Mouse (Mus musculus) thymus, postnatal 14 days (tissue): ENCODE measurements around the gene Col23a1.
"Not testable (repeated sequence)": the region's sequence is repeated elsewhere in the genome, so short reads cannot be mapped to it uniquely, and the experiment has no call there.

Experiments
- DNase-seq: peaks from one replicate; pipeline ENCODE4 v3.0.0; 2021

Gene Col23a1

DNA sequence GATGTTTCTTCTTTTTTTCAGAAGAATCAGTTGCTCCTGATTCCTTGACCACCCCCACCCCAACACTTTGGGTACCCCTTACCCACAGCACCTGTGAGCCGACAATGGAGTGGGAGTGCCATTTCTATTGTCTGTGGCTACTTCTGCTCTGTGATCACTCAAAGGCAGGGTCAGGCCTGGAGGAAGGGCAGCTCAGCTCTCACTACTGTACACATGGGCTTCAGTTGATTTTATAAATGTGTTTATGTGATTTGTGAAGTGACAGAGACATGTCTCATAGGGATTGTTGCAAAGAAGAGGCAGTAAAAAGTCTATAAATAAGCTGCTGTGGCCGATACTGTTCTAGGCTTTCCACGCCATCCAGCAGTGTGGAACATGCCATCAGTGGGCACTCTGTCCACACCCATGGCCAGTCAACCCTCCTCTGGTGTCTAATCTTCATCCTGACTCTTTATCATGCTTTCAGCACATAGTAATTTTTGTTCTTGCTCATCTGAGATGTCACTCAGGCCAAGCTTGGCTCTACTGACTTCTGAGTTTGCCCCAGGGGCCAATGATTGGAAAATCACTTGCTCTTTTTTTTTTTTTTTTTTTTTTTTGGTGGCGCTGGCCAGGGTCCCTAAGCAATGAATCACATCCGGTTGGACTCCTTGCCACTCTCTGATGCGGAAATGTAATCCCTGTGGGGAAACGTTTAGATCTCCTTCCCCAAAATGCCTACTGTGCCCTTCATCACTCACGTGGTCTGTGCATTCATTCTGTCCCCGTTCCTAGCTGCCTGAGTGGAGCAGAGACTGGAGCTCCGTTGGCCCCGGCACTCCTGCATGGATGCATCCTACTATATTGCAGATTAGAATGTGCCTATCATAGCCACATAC lies 40.4 kb downstream of the Col23a1 start:
- no peak for DNase-seq

DNA sequence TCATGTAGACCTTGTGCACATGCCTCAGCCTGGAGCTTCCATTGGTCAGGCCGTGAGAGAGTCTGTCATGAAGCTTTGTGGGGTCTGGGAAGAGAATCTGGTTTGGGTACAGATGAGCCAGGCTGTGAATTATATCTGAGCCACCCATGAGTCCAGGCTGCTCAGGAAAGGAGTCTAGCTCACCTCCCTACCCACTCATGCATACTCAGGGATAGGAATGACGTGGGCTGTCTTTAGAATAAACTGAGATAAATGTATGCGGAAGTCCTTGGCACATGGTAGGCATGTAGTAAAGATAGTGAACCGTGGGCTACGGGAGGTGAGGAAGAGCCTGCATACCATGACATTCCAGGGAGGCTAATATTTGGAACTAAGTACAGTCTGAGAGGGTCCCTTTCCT lies 44.3 kb downstream of the Col23a1 start:
- DNase-seq = no peak

DNA sequence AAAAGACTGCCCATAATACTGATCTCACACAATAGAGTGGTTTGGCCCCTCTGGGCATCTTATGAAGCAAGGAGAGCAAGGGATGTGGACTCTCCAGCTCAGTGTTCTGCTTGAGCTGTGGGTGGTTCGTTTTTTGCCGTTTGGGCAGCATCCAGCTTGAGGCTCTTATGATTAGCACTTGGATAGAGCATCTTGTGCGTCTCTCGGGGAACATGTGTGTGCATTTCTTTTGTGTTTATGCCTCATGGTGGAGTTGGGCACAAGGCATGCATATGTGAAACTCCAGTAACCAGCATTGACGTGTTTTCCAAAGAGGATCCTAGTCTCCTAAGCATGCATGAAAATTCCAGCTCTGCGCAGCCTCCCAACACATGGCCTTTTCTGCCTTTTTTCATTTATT lies 47.9 kb downstream of the Col23a1 start:
- DNase-seq = no peak

DNA sequence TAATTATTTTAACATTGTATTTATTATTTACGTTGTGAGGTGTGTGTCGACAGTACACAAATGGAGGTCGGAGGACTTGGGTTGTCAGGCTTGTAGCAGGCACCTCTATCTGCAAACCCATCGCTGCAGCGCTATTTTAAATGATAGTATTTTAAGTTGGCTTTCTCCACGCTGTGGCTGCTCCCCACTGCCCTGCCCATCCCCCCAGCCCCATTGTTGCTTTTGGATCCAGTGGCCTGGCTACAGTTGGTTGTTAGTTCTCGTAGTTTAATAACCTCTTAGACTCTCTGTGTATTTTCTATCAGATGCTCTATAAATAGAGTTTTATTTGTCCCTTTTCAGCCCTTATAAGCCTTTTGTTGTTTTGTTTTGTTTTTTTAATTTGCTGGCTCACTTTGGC lies 48.7 kb downstream of the Col23a1 start:
- no peak for DNase-seq

DNA sequence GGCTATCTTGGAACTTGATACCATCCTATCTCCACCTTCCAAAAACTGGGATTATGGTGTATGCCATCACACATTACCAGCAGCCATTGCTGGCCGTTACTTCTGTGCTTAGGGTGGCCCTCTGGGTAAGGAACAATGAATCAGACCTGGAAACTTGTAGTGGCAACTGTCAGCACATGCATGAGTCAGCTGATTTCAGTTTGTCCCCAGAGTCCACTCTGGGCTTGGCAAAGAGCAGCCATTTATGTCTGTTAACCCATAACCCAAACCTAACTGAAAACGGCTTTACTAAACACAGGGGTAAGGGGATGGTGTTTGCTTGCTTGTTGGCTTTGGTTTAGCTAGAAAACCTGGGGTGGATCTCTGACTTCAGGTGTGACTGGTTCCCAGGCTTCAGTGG lies 51.4 kb downstream of the Col23a1 start:
- DNase-seq = no peak

DNA sequence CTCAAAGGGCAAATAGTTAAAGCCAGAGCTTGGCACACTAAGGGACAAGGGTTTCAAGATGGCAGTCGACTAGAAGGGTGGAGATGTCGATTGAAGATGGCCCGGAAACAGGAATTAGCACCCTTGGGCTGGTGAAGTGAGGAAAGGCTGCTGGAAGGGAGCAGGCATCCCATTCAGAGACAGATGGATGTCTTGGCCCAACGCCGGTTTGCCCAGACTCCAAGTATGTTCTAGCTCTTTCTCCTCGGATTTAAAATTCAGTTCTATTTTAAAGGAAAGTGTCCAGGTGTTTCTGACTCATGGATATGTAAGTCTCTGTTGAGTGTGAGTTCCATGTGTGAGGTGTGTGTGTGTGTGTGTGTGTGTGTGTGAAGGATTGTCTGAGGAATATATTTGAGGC lies 53.1 kb downstream of the Col23a1 start:
- DNase-seq = no peak

DNA sequence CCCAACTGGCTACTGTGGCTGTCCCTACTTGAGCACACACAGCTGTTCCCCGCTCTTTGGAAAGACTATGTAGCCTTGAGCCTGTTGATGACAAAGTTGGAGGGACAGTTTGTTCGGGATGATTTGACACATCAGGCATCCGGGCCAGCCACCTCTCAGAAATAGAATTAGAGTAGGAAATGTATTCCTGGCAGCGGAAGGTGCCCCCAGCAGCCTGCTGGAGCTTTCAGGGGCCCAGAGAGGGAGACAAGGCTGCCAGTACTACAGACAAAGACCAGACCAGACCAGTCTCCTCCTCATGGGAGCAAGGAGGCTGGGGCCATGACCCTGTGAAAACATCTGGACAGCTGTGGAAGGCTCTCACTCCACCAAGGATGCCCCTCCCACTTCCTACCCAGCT lies 53.6 kb downstream of the Col23a1 start:
- DNase-seq = no peak

DNA sequence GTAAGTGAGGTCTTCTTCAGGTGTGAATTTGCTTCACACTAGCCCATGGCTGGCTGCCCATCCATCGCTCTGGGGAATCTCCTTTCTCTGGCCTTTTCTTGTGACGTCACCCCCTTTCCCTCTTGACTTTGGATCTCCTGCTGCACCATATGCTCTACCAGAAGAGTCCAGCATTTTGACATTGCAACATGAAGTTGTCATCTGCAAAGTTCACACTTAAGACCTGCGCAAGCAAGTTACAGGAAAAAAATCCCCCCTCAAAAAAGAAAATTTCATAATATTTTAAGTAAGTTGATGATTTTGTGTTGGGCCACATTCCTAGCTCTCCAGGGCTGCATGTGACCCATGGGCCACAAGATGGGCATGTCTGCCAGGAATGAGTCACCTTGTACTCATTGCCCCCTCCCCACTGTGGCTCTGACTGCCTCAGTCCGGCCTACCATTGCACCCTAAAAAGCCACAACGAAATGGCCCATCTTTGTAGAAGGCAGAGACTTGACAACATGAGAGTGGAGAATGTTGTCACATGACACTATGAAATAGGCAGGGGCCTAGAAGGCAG lies 54.1 kb downstream of the Col23a1 start:
- no peak for DNase-seq

DNA sequence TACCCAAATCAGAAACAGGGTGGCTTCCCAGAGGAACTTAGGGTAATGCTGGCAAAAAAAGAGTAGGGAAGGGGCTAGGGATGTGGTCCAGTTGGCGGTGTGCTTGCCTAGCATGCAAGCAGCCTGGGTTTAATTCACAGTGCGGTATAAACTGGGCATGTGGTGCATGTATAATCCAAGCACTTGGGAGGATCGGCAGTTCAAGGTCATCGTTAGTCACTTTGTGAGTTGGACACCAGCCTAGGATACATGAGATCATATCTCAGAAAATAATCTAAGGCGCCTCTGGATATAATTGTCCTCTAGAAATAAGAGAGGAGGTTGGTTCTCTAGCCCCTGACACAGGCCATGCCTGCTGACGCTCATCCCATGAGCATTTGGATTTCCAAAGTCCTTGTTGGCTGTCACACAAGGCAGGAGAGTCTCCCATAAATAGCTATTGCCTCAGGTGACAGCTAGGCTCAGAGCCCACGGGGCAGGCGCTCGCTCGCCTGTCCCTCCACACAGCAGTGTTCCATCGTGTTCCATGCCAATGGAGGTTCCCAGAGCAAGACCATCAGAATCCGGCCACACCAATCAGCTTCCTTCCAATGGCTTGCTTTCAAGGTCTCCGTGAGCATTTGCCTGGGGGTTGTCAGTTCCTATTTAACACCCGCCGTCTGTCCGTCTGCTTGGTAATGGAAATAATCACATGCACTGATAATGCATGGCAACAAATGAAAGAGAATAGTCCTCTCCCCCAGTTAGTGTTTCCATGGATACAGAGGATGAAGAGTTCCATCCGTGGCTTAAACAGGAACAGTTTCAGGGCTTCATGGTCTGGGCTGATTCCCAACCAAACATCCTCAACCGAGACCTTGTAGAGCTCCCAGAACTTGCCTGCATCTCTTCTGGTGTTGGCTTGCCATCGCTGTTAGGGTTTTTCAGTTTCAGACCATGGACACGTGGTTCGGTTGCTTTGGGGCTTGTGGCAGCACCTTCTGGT lies 56.1 kb downstream of the Col23a1 start:
- DNase-seq = no peak

DNA sequence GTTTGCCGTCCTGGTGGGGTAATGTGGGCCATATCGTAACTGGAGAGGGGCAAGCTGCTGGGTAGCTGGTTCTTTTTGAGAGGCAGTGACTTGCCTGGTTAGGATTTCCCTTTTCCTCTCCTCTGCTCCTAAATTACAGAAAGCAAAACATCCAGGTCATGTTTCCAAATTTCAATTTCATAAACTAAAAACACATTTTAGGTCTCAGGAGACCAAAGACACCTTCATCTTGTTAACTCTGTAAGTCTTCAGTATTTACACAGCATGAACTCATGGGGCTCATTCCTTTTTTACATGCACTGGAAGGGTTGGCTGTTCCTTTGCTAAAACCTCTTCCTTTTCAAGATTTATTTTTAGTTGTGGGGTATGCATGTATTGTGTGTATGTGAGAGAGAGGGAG lies 58.0 kb downstream of the Col23a1 start:
- no peak for DNase-seq

DNA sequence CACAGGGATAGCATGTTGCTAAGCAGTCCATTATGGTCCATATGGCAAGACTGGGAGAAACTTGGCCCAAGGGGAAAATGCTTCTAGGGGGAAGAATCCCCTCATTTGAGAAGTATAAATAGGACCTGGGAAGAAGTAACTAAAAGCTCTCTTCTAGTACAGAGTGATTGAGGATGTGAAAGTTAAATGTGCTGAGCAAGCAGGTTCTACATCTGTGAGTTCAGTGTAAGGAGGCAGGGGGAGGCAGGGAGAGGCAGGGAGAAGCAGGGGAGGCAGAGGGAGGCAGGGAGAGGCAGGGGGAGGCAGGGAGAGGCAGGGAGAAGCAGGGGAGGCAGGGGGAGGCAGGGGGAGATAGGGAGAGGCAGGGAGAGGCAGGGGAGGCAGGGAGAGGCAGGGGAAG lies 59.9 kb downstream of the Col23a1 start:
- no peak for DNase-seq

DNA sequence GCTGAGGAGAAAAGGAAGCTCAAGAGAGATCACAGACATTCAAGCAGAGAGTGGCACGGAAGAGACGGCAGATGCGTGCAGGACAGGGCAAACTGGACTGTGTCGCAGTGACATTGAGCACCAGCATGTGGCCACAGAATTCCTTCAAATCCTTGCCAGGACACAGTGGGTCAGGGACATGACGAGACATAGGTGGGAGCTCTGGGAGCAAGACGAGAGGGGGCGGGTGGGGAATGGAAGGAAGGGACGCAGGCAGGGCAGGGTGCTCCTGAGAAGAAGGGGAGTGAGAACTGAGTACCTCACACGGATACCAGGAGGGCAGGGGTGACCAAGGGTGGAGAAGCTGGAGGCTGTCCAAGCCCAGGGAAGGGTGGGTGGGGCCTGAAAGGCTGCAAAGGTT lies 61.4 kb downstream of the Col23a1 start:
- no peak for DNase-seq

DNA sequence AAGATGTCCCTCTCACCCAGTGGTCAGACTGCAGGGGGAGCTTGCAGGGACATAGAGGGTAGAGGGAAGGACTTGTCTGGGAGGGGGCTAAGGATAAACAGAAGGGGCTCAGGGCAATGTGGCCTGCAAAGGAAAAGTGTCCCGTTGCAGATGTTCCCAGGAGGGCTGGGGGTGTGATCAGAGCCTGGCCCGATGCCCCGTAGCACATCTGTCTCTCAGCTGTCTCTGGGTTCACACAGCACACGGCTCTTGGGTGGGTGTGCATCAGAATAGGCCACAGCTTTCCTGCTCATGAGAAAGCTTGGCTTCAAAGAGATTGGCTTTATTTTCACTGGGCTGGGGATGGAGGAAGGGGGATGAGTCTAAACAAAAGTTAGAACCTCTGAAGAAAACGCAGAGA lies 62.1 kb downstream of the Col23a1 start:
- DNase-seq = no peak

DNA sequence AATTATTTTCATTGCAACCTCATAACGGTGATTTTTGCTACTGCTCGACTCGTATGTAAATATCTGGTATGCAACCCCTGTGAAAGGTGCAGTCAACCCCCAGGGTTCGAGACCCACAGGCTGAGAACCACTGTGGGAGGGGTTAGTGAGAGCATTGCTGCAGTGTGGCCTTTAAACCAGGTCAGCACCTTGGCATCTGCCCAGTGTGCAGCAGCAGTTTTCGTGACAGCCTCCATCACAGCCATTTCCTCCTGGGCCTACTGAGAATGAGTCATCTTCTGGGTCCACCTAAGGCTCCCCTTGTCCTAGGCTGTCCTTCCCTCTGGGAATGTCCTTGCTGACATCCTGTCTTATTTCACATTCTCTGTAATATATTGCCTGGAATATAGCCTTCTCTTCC lies 64.0 kb downstream of the Col23a1 start:
- no peak for DNase-seq

DNA sequence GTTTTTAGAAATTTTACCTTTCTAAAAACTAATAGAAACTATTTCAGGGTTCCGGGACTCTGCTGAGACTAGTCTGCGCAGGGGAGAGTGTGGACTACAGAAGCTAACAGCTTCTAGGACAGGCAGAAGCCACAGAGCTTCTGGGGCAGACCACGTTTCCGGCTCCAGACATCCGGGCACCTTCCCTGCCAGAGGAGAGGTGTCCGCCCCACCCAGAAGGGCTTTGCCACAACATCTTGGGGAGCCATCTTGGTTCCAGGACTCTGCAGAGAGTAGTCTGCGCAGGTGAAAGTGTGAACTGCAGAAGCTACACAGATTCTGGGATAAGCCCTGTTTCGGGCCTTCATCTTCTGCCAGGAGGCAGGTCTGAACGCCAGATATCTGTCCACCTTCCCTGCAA lies 69.3 kb downstream of the Col23a1 start:
- not testable (repeated sequence) for DNase-seq

DNA sequence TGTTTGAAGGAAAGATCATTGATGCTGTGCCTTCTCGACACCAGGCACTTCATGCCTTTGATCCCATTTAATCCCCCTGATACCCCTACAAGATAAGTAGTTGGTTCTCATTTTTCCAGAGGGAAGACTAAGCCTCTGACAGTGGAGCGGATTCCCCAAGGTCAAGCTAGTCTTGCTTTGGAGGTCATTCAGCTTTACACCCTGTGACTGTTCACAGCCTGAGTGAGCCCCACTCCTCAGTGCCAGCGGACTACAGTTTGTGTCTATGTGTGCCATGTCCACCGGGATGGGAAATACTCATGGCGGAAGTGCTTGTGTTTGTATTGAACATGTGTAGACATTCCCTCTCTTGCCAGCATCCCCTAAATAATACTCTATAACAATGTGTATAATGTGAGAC lies 74.6 kb downstream of the Col23a1 start:
- no peak for DNase-seq

DNA sequence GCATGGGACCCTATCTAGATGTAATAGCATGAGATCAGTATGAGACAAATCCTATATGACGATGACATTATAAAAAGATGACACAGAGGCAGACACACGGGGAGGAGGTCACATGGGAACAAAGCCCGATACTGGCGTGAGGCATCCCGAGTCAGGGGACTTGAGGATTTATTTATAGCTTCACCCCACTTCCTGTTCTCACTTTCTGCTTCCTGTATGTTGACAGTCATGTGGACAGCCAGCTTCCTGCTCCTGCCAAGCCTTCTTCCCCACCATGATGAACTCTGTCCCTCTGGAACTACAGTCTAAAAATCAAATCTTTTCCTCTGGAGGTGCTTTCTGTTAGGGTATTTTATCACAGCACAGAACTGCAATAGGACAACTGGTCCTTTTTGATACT lies 77.6 kb downstream of the Col23a1 start:
- DNase-seq = no peak

DNA sequence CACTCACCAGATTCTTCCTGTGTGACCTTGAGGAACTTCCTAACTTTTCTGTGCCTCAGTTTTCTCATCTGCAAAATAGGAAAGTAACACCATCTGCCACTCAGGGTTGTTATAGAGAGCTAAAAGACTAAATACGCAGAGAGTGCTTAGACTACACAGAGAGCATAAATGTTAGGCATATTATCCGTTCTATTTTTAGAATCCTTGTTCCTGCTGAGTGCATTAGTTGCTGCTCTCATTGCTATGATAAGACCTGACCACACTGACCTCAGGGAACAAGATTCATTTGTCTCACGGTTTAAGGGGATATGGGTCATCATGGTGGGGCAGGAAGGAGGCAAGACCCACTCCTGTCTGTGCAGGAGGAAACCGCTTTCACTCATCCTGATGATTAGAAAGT lies 80.6 kb downstream of the Col23a1 start:
- DNase-seq = no peak

DNA sequence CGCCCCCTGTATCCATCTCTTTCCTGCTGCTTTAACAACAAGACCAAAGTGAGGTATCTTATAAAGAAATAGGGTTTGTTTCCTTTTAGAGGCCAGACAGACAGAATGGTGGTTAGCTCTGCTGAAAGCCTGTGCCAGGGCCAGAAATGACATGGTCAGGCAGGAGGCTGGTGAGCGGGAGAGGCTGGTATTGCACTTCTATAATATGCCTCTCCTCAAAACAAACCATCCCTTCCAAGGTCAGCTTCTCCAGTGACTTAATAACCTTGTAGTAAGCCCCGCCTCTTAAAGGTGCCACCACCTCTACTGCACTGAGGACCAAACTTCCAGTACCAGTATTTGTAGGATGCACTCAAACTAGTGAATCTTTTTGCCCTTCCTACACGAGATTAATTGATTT lies 81.6 kb downstream of the Col23a1 start:
- DNase-seq = no peak

DNA sequence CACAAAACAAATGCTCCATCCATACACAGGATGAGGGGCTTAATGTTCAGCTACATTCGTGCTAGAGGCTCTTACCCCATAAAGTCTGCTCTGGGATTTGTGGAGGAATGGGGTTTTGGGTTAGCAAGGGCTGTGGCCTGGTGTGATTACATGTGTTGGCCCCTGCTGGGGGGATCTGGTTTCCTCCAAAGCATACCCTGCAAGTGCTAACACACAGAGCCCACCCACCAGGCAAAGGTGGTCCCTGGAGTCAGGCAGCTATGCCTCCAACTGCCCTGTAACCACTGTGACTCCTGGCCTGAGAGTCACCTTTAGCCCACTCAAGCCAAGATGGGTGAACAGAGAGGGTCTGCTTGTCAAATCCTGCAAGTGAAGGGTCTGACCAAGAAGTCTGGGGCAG lies 82.2 kb downstream of the Col23a1 start:
- DNase-seq = no peak

DNA sequence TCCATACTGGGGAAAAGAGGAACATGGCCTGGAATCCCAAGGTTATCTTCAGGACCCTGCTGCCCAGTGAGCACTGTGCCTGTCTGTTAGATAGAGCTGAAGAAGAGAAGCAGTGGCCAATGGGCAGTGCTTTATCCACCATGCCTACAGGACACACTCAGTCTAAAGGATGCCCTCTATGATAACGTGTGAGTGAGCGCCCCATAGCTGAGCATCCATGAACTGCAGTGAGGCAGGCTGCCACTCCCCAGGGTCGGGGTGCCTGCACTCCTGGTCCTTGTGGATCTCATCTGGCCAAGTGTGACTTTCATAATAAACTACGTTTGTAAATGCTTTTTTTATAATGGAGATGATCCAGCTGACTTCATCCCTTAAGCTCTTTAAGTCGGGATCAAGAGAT lies 87.5 kb downstream of the Col23a1 start:
- no peak for DNase-seq

DNA sequence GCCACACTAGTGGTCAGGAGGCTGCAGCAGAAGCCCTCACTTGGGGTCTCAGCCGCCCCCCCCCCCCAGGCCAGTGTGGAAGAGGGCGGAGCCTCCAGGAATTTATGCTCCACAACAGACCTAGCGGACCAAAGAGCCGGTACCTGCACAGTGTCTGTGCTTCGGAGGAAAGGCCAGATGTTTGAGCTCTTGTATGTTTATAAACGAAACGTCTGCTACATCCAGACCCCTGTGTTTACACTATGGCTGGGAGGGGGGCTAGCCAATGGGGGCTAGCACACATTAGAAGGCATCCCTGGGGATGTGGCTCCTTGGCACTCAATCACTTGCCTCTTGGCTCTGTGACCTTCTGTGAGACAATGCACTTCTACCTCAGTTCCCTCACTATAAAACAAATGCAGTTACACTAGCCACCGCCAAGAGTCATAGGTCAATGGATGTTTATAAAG lies 99.2 kb downstream of the Col23a1 start:
- DNase-seq = no peak

DNA sequence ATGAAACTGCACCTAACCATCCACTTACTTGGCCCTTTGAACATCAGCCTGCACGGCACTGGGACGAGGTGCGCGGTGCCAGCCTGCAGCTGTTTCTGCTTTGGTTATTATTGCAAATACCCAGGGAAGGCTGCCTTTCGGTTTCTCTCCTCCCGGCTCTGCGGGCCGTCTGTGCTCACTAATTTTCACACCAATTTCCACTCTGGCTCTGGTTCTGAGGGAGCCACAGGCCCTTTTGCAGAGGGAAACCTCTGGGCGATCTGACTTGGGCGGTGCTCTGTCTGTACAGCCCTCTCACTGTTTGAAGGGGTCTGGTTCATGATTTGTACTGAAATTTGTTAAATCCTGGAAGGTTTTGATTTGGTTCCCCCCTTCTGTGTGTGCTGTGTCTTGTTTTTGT lies 100.0 kb downstream of the Col23a1 start:
- DNase-seq = no peak

DNA sequence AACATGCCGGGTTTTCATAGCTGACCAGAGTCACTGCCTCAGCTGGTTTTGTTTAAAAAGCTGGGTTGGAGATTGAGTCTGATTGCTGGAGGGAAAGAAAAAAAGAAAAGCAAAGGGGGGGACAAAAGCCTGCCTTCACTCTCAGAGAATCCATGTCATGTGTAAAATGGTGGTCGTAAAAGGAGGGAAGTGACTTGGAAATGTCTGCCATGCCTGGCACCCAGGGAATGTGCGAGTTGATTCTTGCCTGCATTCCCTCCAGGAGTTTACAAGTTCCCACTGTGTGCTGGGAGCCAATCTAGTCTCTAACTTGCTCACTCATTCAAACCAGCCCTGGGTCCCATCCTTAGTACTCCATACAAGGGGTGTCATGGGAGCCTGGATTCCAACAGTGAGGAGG lies 100.8 kb downstream of the Col23a1 start:
- DNase-seq = no peak
